Mouse (Mus musculus): Measurements from ENCODE around the gene Gtf2i.
"Not testable (repeated sequence)": the region's sequence is repeated elsewhere in the genome, so short reads cannot be mapped to it uniquely, and the experiment has no call there.

The Gtf2i gene

GRCm38 (mm10) chr5:134314688-134315622 is at the start of gene Gtf2i:
Gene Gtf2i (minus strand): TSS chr5:134314760.
- in situ Hi-C loops (cut with MboI; ENCODE audit: low sequenced_read_pairs) = no loop called here

DNA sequence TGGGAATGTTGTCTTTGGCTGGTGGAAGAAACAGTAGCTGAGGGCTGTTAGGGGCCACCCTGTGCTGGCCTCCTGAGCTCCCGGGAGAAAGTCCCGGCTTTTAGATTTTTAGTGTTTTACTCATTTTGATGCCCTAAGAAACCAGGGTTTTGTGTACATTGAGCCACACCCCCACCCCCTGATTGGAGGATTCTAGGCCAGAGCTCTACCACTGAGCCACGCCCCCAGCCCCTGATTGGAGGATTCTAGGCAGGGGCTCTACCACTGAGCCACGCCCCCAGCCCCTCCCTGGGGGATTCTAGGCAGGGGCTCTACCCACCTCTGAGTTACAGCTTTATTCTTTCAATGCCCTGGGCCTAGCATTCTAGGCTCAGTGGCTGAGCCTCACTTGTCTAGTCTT is 44.5 kb upstream of the Gtf2i start:
- in situ Hi-C loops (cut with MboI; ENCODE audit: low sequenced_read_pairs) = no loop called here

DNA sequence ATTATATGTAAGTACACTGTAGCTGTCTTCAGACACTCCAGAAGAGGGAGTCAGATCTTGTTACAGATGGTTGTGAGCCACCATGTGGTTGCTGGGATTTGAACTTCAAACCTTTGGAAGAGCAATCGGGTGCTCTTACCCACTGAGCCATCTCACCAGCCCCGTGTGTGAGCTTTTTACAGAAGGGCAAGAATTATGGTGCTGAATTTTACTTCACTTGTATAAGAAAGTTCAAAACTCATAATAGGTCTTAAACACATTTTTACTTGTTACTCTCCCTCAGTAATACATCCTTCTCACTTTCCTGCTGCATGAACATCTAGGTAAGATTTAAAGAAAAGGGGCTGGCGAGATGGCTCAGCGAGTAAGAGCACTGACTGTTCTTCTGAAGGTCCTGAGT is 40.8 kb upstream of the Gtf2i start:
- in situ Hi-C loops (cut with MboI; ENCODE audit: low sequenced_read_pairs) = not testable (repeated sequence)

GRCm38 (mm10) chr5:134353117-134353516 is 38.6 kb upstream of the Gtf2i start:
- in situ Hi-C loops (cut with MboI; ENCODE audit: low sequenced_read_pairs) = no loop called here

DNA sequence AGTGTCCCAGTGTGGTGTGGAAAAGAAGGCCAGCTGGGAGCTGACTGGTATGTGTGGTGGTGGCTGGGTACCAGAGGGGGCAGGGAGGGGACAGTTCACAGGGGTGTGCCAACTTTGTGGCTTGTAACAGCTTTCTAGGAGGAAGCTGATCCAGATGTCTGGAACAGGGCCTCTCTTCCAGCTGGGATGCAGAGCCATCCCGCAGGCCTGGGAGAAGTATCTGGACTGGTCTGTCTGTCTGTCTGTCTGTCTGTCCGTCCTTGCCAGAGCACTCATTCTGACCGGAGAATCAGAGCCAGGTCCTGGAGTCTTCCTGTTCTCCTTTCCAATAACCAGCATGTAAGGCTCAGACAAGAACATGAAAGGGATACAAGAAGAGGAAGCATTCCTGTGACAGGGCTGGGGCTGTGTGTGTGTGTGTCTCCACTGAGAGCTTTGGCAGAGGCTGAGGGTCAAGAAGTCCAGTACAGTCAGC is 38.0 kb upstream of the Gtf2i start:
- in situ Hi-C loops (cut with MboI; ENCODE audit: low sequenced_read_pairs) = no loop called here

DNA sequence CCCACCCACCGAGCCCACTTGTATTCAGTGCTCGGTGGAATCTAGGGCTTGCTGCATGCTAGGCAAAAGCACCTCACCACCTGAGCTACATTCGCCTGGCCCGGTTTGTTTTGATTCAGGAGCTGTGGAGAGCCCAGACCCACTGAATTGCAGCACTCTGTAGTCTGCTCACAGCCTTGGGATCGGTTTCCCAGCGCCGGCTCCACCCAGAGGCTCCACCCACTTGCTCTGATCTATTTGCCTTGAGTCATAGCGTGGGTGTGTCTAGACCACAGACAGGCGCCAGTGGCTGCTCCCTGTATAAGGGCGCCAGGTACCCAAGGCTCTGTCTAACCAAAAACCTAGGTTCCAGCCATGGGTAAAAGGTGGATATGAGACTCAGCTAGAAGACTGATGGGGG is 36.1 kb upstream of the Gtf2i start:
- in situ Hi-C loops (cut with MboI; ENCODE audit: low sequenced_read_pairs) = no loop called here

DNA sequence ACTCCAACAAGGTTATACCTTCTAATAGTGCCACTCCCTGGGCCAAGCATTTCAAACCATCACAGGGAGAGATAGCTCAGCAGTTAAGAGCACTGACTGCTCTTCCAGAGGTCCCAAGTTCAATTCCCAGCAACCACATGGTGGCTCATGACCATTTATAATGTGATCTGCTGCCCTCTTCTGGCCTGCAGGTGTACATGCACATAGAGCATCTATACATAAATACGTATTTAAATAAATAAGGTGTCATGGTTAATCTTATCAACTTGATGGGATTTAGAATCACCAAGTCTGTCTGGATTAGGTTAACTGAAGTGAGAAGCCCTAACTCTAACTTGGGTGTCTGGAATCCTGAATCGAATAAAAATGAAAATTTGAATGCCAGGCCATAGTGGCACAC is 32.5 kb upstream of the Gtf2i start:
- in situ Hi-C loops (cut with MboI; ENCODE audit: low sequenced_read_pairs) = loop anchor here (10.0 kb wide), 1 partner anchor 162 kb away; the partner anchor contains the start of gene Gtf2ird2

- in situ Hi-C loops (cut with MboI; ENCODE audit: low sequenced_read_pairs) = loop anchor here (10.0 kb wide), 1 partner anchor 161 kb away; the partner anchor contains the start of gene Gtf2ird2
Observed at GRCm38 (mm10) chr5:134345449-134345848, 30.9 kb upstream of the Gtf2i start.

DNA sequence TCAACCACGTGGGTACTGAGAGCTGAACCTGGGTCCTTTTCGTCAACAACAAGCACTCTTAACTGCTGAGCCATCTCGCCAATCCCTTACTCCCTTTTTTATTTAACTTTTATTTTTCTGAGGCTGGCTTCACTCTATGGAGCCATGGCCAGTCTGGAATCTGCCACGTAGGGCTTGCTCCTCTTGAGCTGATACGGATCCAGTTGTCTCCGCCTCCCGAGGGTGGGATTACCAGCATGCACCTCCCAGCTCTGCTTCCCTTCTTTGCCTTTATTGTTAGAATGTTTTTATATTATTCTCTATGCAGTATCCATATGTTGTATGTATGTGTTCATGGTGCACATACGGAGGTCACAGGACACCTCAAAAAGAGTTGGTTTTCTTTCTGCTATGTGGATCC is 29.5 kb upstream of the Gtf2i start:
- in situ Hi-C loops (cut with MboI; ENCODE audit: low sequenced_read_pairs) = loop anchor here (10.0 kb wide), 1 partner anchor 159 kb away; the partner anchor contains the start of gene Gtf2ird2

GRCm38 (mm10) chr5:134343530-134343929 is 29.0 kb upstream of the Gtf2i start:
- in situ Hi-C loops (cut with MboI; ENCODE audit: low sequenced_read_pairs) = loop anchor here (10.0 kb wide), 1 partner anchor 159 kb away; the partner anchor contains the start of gene Gtf2ird2

DNA sequence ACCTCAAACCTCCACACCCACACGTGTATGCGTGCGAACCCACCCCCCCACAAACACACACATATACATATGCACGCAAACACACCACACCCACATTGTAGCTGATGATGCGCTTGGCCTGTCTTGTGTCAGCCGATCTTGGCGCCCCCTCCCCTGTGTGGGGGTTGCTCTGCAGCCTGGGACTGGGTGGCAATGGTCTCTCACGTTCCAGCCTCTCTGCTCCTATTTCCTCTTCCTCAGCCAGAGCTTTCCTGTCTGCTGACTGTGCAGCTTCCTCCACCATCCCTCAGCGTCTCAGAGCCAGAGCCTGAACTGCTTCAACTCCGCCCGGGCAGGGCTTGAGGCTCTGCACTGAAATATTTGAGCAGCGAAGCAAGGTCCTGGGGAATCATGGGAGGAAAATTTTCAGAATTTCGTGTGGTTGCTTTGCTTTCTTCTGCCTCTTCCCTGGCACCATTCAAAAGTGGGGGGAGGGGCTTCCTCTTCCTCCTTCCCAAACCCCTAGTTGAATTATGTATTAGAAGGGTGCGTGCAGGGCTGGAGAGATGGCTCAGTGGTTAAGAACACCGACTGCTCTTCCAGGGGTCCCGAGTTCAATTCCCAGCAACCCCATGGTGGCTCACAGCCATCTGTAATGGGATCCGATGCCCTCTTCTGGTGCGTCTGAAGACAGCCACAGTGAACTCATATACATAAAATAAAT is 28.1 kb upstream of the Gtf2i start:
- in situ Hi-C loops (cut with MboI; ENCODE audit: low sequenced_read_pairs) = loop anchor here (10.0 kb wide), 1 partner anchor 158 kb away; the partner anchor contains the start of gene Gtf2ird2

DNA sequence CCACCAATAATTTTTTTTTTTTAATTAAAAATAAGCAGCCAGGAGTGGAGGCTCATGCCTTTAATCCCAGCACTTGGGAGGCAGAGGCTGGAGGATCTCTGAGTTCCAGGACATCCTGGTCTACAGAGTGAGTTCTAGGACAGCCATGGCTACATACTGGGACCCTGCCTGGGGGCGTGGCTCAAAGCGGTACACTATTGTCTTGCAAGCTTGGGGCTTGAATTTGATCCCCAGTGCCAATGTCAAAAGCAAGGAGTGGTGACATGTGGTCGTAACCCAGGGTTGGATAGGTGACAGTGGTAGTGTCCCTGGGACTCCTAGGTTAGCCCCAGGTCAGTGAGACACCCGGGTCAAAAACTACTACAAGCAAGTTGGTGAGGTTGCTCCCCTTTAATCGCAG is 27.2 kb upstream of the Gtf2i start:
- in situ Hi-C loops (cut with MboI; ENCODE audit: low sequenced_read_pairs) = loop anchor here (10.0 kb wide), 1 partner anchor 157 kb away; the partner anchor contains the start of gene Gtf2ird2

- in situ Hi-C loops (cut with MboI; ENCODE audit: low sequenced_read_pairs) = loop anchor here (10.0 kb wide), 1 partner anchor 157 kb away; the partner anchor contains the start of gene Gtf2ird2
Observed at GRCm38 (mm10) chr5:134341321-134341720, 26.8 kb upstream of the Gtf2i start.

- in situ Hi-C loops (cut with MboI; ENCODE audit: low sequenced_read_pairs) = loop anchor here (10.0 kb wide), 1 partner anchor 155 kb away; the partner anchor contains the start of gene Gtf2ird2
Observed at GRCm38 (mm10) chr5:134340101-134340522, 25.6 kb upstream of the Gtf2i start.

GRCm38 (mm10) chr5:134337012-134337411 is 22.5 kb upstream of the Gtf2i start:
- in situ Hi-C loops (cut with MboI; ENCODE audit: low sequenced_read_pairs) = not testable (repeated sequence)

GRCm38 (mm10) chr5:134332743-134333142 is 18.2 kb upstream of the Gtf2i start:
- in situ Hi-C loops (cut with MboI; ENCODE audit: low sequenced_read_pairs) = no loop called here

- in situ Hi-C loops (cut with MboI; ENCODE audit: low sequenced_read_pairs) = no loop called here
Observed at GRCm38 (mm10) chr5:134330082-134330481, 15.5 kb upstream of the Gtf2i start.

DNA sequence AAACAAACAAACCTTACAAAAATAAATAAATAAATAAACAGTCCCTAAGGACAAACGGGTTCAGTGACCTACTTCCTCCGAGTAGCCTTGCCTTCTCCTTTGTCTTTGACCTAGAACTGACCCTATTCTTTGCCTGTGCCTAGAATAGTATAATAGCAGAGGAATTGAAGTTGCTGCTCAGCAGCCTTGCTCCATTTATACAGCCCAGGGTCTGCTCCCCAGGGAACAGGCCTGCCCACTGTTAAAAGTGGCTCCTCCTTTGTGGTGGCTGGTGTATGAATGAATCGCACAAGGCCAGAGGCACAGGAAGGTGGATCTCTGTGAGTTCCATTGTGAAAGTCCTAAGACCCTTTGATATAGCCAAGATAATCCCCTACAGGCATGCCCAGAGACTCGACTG is 14.8 kb upstream of the Gtf2i start:
- in situ Hi-C loops (cut with MboI; ENCODE audit: low sequenced_read_pairs) = no loop called here

GRCm38 (mm10) chr5:134328482-134329001 is 14.0 kb upstream of the Gtf2i start:
- in situ Hi-C loops (cut with MboI; ENCODE audit: low sequenced_read_pairs) = no loop called here

DNA sequence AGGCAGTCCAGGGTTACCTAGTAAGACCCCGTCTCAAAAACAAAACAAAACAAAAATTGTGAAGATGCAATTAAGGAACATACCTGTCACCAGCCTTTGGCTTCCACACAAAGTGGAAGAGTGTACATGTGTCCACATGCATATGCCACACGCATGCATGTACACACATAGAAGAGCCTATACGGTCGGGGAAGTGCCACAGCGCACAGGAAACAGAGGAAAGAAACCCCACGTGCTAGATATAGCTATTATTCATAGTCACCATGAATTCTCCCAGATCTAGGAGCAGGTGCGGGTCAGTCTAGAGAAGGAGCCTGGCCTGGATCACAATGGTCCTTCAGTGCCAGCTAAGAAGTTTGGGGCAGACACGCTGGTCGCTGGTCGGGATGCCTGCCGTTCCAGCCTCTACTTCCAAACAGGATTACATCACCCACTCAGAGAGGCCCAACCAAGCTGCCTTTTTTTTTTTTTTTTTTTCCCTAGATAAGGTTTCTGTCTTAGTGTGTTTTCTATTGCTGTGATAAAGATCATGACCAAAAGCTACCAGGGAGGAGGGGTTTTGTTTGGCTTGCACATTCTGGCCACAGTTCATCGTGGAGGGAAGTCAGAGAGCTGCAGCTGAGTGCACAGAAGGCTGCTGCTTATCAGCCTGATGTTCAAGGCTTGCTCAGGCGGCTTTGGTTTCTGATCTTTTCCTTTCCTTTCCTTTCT is 11.5 kb upstream of the Gtf2i start:
- in situ Hi-C loops (cut with MboI; ENCODE audit: low sequenced_read_pairs) = no loop called here

Measured in CH12F3 (cell line).